Mouse (Mus musculus) hematopoietic stem cell, adult 5-6 weeks (primary cell): ENCODE results near the gene Pglyrp1. TPM values are rescaled to one million over a fixed set of nuclear protein-coding genes. Genes with fewer than 3 reads are reported as not detected.

ENCODE experiments used
- ATAC-seq, 2 experiments: fragments of 125-278 bp in 1 of 2; replicated peaks in 1 of 2; 2 replicates each; pipeline ENCODE4 v1.8.0; 2016 to 2017; ENCODE audit warnings: inconsistent platforms in 2 of 2, mild to moderate bottlenecking in 2 of 2, moderate number of reproducible peaks in 2 of 2, low read depth in 1 of 2, moderate TSS enrichment in 1 of 2; ENCODE audit not compliant: low FRiP score in 2 of 2, poor library complexity in 2 of 2, severe bottlenecking in 2 of 2, insufficient read depth in 1 of 2, low TSS enrichment in 1 of 2
- total RNA-seq: library from RNA; stranded (forward); fragments of 172-1452, 232-1000 nt; gene quantifications from 2 replicates; pipeline ENCODE4 v1.2.3, GENCODE M21; 2017

The Pglyrp1 gene
- total RNA-seq, 1 experiment from 2014 or later, result 14.1 TPM

DNA sequence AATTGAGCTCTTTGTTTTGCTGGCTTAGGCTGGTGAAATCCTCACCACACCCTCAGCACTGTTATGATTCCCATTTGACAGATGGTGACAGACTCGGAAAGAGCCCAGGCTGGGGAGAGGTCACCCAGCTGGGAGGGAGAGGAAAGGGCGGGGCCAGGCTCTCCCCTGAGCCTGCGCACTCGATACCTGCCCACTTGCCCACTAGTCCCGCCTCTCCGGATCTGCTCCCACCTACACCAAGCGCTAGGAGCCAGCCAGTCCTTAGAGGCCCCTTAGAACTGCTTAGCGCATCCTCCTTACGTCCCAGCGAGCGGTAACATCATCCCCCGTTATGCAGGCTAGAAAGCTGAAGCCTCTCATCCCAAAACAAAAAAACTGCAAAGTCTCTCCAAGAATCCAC is 49.9 kb downstream of the Pglyrp1 start:
- peak; percentile 29 to 50; a peak in 2 of 4 replicates for ATAC-seq

- ATAC-seq, result no peak
Measured at GRCm38 (mm10) chr7:18922807-18923206, 51.7 kb downstream of the Pglyrp1 start.

DNA sequence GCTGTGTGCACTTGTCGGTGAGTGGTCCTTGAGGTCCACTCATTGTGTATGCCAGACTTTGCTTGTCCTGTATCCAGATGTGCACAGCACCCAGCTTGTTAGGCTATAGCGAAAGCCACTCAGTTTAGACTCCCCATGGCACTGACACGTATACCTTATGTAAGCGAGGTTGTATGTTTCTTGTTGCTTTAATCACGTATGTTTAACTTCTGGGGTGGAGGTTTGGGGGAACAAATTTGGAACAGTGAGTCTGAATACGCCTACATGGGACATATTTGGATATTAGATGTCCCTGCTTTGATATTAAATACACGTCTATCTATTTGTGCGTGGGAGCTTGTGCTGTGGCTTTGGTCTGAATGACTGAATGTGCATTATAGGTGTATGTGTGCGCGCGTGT is 52.1 kb downstream of the Pglyrp1 start:
- no peak for ATAC-seq

GRCm38 (mm10) chr7:18923711-18924191 is 52.6 kb downstream of the Pglyrp1 start:
- ATAC-seq, result no peak

DNA sequence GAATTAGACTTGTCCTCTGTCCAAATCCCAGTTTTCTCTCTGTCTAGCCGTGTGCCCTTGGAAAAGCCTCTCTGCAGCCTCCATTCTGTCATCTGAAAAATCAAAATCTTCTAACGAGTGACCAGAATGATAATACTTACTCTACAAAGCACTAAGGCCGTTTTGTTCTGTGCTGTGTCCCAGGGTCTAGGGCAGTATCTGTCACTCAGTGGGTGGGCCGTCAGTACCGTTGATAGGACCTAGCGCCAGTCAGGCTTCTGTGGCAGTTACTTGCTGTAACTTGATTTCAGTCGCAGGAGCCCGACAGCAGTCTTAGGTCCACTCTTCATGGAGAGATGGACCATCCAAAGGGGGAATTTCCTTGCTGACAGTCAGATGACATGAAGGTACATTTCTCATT is 53.2 kb downstream of the Pglyrp1 start:
- ATAC-seq, result no peak

DNA sequence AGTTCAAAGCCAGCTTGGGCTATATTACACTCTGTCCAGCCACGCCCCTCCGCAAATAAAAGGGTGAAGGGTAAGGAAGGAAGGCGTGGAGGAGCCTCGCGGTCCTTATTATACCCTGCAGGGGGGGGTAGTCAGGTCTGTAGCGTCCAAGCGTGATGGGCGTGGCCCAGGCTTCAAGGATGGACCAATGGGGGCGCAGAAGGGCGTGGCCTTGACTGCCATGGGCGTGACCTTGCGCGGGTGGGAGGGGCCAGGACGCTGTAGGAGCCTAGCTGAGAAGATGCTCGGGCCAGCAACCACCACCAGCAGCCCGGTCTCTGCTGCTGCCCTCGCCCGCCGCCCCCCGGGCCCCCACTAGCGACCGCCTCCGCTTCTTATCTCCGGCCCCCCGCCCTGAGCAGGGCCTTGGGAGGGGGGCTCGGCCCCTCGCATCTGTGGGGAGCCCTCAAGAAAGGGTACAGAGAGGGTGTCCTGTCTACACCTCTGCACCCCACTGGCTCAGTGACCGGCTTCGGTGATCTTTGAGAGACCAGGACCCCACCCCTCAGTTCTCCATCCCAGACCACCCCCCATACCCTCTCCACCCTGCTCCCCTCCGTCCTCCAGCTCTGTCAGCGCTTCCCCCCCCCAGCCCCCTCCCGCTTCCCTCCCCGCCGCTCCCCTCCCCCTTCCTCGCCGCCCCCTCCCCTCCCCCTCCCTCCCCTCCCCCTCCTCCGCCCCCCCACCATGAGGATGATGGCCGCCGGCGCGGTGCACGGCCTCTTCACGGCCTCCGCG is 54.2 kb downstream of the Pglyrp1 start, which contains the start of gene Nova2:
Nova2 (plus strand) TSS at position 727 of the 777 bp plus-strand sequence.
- ATAC-seq, result peak; percentile 64 to 71

DNA sequence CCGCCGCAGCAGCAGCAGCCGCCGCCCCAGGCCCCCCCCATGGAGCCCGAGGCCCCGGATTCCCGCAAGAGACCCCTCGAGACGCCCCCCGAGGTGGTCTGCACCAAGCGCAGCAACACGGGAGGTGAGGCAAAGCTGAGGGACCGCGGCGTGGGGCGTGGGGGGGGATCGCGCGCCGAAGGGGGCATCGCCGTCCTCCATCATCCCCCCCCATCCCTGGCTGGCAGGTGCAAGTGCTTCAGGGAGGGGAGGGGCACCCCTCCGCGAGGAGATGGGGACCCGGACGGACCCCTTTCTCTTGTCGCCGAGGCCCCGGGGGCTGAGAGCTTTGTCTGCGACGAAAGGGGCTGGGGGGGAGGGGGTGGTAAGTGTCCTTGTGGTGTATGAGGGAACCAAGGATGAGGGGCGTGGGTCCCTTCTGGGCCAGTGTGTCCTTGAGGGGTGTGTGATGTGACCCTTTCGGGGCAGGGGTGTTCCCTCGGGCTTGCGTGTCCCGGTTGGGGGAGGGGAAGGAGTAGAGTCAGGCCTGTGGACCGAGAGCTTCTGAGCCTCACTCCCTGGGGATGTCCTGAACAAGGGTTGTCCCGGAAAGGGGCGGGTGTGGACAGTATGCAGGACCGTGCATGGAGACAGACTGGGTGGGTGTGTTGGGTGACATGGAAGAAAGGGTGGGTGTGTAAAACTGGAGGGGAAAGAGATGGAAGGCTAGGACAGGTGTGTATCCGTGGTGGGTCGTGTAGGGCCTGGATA is 55.1 kb downstream of the Pglyrp1 start:
- no peak for ATAC-seq

- ATAC-seq, result no peak
Measured at GRCm38 (mm10) chr7:18926911-18927310, 55.8 kb downstream of the Pglyrp1 start.

DNA sequence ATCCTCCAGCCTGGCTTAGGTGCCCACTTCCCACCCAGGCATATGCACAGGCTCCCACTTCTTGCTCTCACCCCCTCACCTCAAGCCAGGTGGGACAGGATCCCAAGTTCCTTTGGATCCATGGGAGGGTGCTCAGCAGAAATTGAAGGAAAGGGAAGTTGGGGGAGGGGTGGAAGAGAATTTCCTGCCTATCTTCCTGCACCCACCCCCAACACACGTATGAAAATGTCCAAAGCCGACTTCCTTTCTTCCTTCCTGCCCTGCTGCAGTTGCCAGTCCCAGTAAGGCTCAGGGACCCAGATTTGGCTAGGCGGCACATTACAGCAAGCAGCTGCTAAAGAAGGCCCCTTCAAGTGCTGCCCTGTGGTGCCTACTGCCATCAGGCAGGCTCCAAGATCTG is 56.6 kb downstream of the Pglyrp1 start:
- no peak for ATAC-seq

Other genes with a start within 250 kb of the Pglyrp1 start
- not detected in 2 replicates for gene Psg21, start 214.6 kb upstream of the Pglyrp1 start, total RNA-seq
- not detected in 2 replicates for gene Psg20, start 185.1 kb upstream of the Pglyrp1 start, total RNA-seq
- gene Psg22, start 153.2 kb upstream of the Pglyrp1 start, total RNA-seq, result not detected in 2 replicates
- not detected in 2 replicates for gene Psg19, start 72.8 kb upstream of the Pglyrp1 start, total RNA-seq
- not detected in 2 replicates for gene Psg17, start 49.7 kb upstream of the Pglyrp1 start, total RNA-seq
- gene Mill2, start 31.4 kb upstream of the Pglyrp1 start, total RNA-seq, result 3.1 and 4.6 TPM in 2 replicates
- 12.6 and 15.5 TPM in 2 replicates for gene Ccdc61, start 39.1 kb downstream of the Pglyrp1 start, total RNA-seq
- 0.10 TPM in 1 of 2 replicates, not detected in the other for gene Nova2, start 54.6 kb downstream of the Pglyrp1 start, total RNA-seq
- not detected in 2 replicates for gene Nanos2, start 116.1 kb downstream of the Pglyrp1 start, total RNA-seq
- gene Mypop, start 119.9 kb downstream of the Pglyrp1 start, total RNA-seq, result 0.10 and 0.69 TPM in 2 replicates
- 13.1 and 16.8 TPM in 2 replicates for gene Irf2bp1, start 132.7 kb downstream of the Pglyrp1 start, total RNA-seq
- 2.7 and 3.3 TPM in 2 replicates for gene Foxa3, start 152.2 kb downstream of the Pglyrp1 start, total RNA-seq
- gene Sympk, start 153.0 kb downstream of the Pglyrp1 start, total RNA-seq, result 41.0 and 42.4 TPM in 2 replicates
- gene Rsph6a, start 183.4 kb downstream of the Pglyrp1 start, total RNA-seq, result not detected in 2 replicates
- 13.5 TPM in 2 replicates for gene Dmwd, start 204.9 kb downstream of the Pglyrp1 start, total RNA-seq
- gene Dmpk, start 212.5 kb downstream of the Pglyrp1 start, total RNA-seq, result 3.6 TPM in 1 of 2 replicates, not detected in the other
- gene Six5, start 223.3 kb downstream of the Pglyrp1 start, total RNA-seq, result 7.9 and 9.3 TPM in 2 replicates
- gene Gm4969, start 247.0 kb downstream of the Pglyrp1 start, total RNA-seq, result 0.50 and 1.1 TPM in 2 replicates
- gene Fbxo46, start 248.5 kb downstream of the Pglyrp1 start, total RNA-seq, result 7.8 and 8.3 TPM in 2 replicates